Mouse (Mus musculus) left cerebral cortex, postnatal 14 days (tissue): ENCODE data around the gene Omd. TPM values are rescaled to one million over a fixed set of nuclear protein-coding genes. Genes with fewer than 3 reads are reported as not detected.

Experiments
- DNase-seq, 2 experiments: peaks; one replicate each; pipeline ENCODE4 v3.0.0; 2021 to 2022; ENCODE audit warnings: low spot score in 2 of 2, mixed read lengths in 1 of 2
- intact Hi-C: fragments of 180-260 bp; cut with DNase I; formaldehyde crosslinking; loops from one replicate; pipeline ENCODE4 v1.15.1; 2025
- total RNA-seq, 2 experiments: library from RNA; stranded (reverse); gene quantifications; 2 replicates each; pipeline ENCODE4 v1.2.3; 2021

The Omd gene
- total RNA-seq, 2 experiments from 2014 or later, result 1.5 to 1.9 TPM

DNA sequence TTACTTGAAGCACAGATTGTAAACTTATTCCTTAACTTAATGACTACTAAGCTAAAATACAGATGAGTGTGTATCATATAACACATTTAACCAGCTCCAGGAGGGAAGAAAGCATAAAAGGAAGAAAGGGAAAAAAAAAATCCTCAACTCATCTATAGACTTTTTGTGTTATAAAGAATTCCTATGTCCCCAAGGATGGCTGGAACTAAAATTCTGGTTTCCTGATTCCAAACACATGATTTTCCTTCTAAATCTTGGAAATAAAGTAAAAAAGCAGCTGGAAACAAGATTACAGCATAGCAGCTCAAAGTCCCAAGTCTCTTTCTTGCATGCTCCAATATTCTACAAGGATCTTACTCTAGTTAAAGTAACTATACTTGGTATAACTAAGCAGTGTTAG lies 21.3 kb downstream of the Omd start:
- intact Hi-C loops, result no loop called here
- no peak for DNase-seq

DNA sequence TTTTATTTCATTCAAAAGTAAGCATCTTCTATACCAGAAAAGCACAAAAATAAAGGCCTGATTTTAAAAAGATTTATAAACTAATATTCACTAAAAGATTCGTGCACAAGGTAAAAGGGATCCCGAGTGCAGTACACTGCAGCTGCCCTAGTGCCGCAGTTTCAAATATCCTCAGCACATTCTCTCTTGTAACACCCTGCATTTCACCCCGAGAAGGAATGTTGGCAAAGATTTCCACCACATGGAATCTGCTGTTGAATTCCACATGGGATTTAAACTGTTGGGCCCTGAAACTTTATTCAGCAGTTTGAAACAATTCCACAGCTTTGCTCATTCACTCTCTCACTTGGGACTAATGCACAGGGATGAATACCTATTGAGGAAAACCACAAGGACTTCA lies 25.5 kb downstream of the Omd start, which contains the start of gene Ogn:
TSS of gene Ogn (plus strand) at position 333 of the 400 bp plus-strand sequence.
- no peak for DNase-seq

DNA sequence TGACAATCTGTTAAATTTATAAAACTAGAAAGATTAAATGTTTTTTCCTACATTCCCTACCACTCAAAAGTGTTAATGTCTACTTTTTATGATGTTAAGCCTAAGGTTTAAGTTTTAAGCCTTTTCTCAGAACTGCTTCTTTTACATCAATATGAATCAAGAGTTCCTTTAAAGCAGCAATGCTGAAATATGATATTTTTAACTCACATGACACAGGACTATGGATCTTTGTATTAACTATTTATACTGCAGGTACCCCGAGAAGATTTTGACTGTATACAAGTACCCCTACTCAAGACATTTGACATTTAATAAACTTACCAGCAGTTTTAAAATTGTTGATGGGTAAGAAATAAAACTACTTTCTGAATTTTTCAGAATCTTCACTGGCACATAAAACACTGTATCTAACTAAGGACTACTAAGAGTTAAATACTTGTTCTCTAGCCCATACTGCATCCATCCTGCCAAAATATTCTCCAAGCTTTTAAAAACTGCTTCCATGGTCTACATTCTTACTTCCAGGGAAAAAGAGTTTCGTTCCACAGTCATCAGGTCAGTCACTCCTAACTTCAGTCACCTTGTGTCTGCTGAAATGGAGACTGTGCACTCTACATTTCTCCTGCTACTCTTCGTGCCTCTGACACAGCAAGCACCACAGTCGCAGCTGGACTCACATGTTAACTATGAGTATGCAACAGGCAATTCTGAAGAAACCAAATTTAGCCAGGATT lies 26.5 kb downstream of the Omd start:
- DNase-seq, result no peak
- intact Hi-C loops, result no loop called here

More for the DNA sequence above, 25.5 kb downstream of the Omd start, which contains the start of gene Ogn:
- intact Hi-C loops, result no loop called here

DNA sequence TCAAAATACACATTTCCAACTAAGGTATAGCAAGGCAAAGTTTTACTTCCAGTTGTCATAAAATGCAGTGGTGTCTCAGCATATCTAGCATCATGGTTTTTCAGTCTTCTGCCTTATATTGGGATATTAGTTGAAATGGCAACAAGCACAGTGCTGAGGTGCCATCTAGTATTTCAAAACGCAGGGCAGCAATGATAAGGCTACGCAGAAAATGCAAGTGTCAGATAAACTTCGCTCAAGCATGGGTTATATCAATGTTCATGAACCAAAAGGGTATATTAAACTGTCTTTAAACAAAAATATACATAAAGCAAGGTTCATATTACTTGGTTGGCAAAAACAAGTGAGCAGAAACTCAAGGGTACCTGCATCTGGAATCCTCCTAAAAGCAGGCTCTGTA lies 34.8 kb downstream of the Omd start:
- intact Hi-C loops, result no loop called here
- DNase-seq, result no peak

DNA sequence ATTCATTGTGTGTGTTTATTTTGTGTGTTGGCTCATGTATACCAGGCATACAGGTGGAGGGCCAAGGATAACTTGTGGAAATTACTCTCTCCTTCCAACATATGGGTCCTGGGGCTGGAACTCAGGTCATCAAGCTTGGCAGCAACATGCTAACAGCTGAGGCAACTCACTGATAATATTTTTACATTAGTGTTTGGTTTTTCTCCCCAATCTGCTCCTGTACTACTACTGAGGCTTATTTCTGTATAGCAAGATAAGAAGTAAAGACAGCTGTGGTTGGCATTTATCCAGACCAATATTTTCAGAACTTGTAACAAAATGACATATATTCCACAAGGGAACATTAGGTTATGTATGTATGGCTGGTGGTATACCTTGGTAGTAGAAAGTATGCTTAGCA lies 36.1 kb downstream of the Omd start:
- intact Hi-C loops, result no loop called here
- DNase-seq, result no peak

GRCm38 (mm10) chr13:49623216-49623615 lies 41.0 kb downstream of the Omd start:
- intact Hi-C loops, result no loop called here
- DNase-seq, result no peak

DNA sequence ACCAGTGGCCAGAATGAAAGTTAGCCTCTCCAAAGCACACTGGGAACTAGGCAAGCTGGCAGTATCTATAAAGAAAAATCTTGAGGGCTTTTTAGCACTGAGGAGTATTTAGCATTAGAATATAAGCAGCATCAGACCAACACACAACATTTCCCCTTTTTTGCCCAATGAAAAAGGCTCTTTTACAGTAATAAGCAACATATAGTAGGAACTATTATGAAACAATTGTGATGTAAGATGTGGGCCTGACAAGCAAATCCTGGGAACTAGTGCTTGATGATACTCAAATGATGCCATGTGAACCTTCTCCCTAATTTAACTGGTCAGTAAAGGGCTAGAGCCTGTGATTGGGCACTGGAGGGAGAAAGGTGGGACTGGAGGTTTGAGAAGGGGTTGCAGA lies 45.9 kb downstream of the Omd start:
- DNase-seq, result no peak
- intact Hi-C loops, result no loop called here

DNA sequence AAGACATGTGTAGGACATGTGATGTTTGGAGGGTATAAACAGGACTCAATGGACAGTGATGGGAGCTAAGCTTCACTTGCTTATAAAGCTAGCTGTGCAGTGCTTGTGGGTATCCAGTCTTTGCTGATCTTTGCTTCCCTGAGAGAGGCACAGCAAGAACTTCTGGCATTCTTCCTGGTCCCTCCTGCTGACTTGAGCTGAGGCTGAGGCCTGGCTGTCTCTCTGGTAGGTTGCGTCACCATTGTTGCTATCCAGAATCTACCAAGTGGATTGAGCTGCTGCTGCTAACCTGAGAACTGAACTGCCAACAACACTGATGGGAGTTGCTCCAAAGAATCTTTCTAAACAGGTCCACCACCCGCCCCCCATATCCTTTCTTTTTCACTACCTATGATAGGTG lies 46.8 kb downstream of the Omd start:
- intact Hi-C loops, result no loop called here

DNA sequence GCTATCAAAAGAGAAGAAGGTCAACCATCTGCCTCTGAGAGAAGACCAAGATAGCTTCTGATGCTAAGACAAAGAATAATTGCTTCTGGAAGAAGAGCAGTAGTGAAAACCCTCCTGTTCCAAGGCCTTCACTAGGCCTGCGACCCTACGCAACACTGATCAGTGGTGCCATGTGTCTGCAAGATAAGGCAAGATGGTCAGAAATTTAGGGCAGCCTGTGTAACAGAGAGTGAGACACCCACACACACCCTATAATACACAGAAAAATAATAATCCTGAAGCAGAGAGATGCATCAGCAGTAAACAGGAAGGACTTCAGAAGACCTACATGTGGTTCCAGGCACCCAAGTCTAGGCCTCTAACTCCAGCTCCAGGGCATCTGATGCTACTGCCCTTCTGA lies 57.7 kb downstream of the Omd start:
- no peak for DNase-seq
- intact Hi-C loops, result loop anchor here (10.0 kb wide), 1 partner anchor 315 kb away; the partner anchor contains the start of gene Fgd3

More for the DNA sequence above, 46.8 kb downstream of the Omd start:
- DNase-seq, result no peak

Other genes starting within 250 kb of the Omd start
- 10 to 100 TPM; 43.2 to 44.1 TPM for gene Bicd2, start 240.9 kb upstream of the Omd start, total RNA-seq
- gene Ippk, start 161.2 kb upstream of the Omd start, total RNA-seq, result 10 to 100 TPM; 12.8 to 14.2 TPM
- 1 to 10 TPM; 1.3 to 2.4 TPM for gene Tes3-ps, start 89.1 kb upstream of the Omd start, total RNA-seq
- 1 to 10 TPM; 2.0 to 2.4 TPM for gene Ecm2, start 77.7 kb upstream of the Omd start, total RNA-seq
- gene Aspn, start 38.0 kb upstream of the Omd start, total RNA-seq, result 1 to 10 TPM; 1.4 to 1.9 TPM
- 1 to 10 TPM; 5.4 to 7.3 TPM for gene Ogn, start 25.6 kb downstream of the Omd start, total RNA-seq
- gene Cenpp, start 70.3 kb downstream of the Omd start, total RNA-seq, result 1 to 10 TPM in 1 of 2 experiments, under 1 TPM in 1; 0.92 to 1.5 TPM
- gene Nol8, start 70.6 kb downstream of the Omd start, total RNA-seq, result 10 to 100 TPM; 21.3 to 24.7 TPM
- gene Iars, start 99.6 kb downstream of the Omd start, total RNA-seq, result 10 to 100 TPM; 68.0 to 72.7 TPM
- gene Gm30302, start 216.5 kb downstream of the Omd start, total RNA-seq, result not detected